Mouse (Mus musculus) midbrain, postnatal 0 days (tissue): ENCODE data around the gene Lrmda. TPM values are rescaled to one million over a fixed set of nuclear protein-coding genes. Genes with fewer than 3 reads are reported as not detected.

ENCODE experiments used
- ATAC-seq: fragments of 200-750 bp; cut with Nextera tagmentation; 2 replicates; pipeline ENCODE4 v1.8.0; 2017; ENCODE audit warnings: moderate number of reproducible peaks, mild to moderate bottlenecking, moderate TSS enrichment, moderate library complexity; ENCODE audit not compliant: low FRiP score
- DNase-seq: peaks from one replicate; pipeline ENCODE4 v3.0.0-alpha.2; 2015; ENCODE audit warnings: low spot score
- H3K27ac ChIP-seq: fragments of 300-500 bp; sonication (generic); 2 replicates; pipeline ENCODE4 v1.5.1; 2014; ENCODE audit warnings: low read depth, mild to moderate bottlenecking, low read length, mixed read lengths
- H3K27me3 ChIP-seq: fragments of 300-500 bp; sonication (generic); 2 replicates; pipeline ENCODE4 v1.6.1; 2014; ENCODE audit warnings: low read length, control low read depth, mixed read lengths; ENCODE audit not compliant: insufficient read depth
- H3K36me3 ChIP-seq: fragments of 300-500 bp; sonication (generic); 2 replicates; pipeline ENCODE4 v1.6.1; 2014; ENCODE audit warnings: low read length, control low read depth, mixed read lengths; ENCODE audit not compliant: insufficient read depth
- H3K4me1 ChIP-seq: fragments of 300-500 bp; sonication (generic); 2 replicates; pipeline ENCODE4 v1.6.1; 2014; ENCODE audit warnings: mild to moderate bottlenecking, control low read depth, antibody characterized with exemption, low read length, mixed read lengths; ENCODE audit not compliant: insufficient read depth
- H3K4me2 ChIP-seq: fragments of 300-500 bp; sonication (generic); 2 replicates; pipeline ENCODE4 v1.6.1; 2014; ENCODE audit warnings: low read depth, mild to moderate bottlenecking, low read length, mixed read lengths; ENCODE audit not compliant: poor library complexity, severe bottlenecking
- H3K4me3 ChIP-seq: fragments of 300-500 bp; sonication (generic); 2 replicates; pipeline ENCODE4 v1.5.1; 2014; ENCODE audit warnings: low read depth, mild to moderate bottlenecking, low read length, moderate library complexity
- H3K9ac ChIP-seq: fragments of 300-500 bp; sonication (generic); replicated peaks from 2 replicates; pipeline ENCODE4 v1.6.1; 2014; ENCODE audit warnings: mild to moderate bottlenecking, low read length, moderate library complexity, mixed read lengths; ENCODE audit not compliant: poor library complexity, severe bottlenecking
- H3K9me3 ChIP-seq: fragments of 300-500 bp; sonication (generic); 2 replicates; pipeline ENCODE4 v1.6.1; 2016; ENCODE audit warnings: low read length, control low read depth
- CTCF ChIP-seq: IDR thresholded peaks from 2 replicates; pipeline ENCODE4 v1.5.1; 2016; ENCODE audit warnings: antibody characterized with exemption, mild to moderate bottlenecking
- WGBS: fragments of 180-500 bp; shearing (Covaris S2); extraction: QIAGEN DNeasy Blood & Tissue Kit; methylation state at CpG from one replicate; pipeline ENCODE4 v1.1.7; 2014; 5-methylcytosine and 5-hydroxymethylcytosine counted together
- polyA plus RNA-seq: library from polyadenylated mRNA; unstranded; fragments of >200 nt; fragmentation: Nextera tagmentation; extraction: Ambion mirVana; gene quantifications from 2 replicates; pipeline ENCODE4 v1.2.1, GENCODE M21; 2015
- total RNA-seq: library from RNA; depleted of rRNA; stranded (reverse); fragments of >200 nt; gene quantifications from 2 replicates; pipeline ENCODE4 v1.2.3, GENCODE M21; 2014

The Lrmda gene
- total and polyA plus RNA-seq, 2 experiments from 2014 or later = 0.35 TPM; not detected in 1

DNA sequence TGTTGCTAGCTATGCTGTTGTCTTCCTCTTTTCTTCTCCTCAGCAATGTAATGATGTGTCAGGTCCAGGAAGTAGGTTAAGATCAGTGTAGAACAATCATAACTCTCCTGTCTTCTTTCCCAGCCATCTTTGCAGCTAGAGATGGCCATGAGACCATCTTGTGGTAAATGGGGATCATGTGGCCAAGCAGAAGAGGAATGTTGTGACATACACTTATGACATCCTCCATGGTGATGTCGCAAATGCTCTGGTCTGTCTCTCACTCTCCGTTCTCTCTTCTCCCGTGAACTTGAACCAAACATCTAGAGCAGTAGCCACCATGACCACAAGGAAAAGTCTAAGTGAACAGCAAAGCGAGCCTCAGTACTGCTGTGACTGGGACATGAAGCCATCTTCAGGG, 19.9 kb upstream of the Lrmda start:
- H3K36me3 ChIP-seq = no peaks in the 10 kb centered on the region
- 93% methylated on average over 4 of the region's 4 CpGs for WGBS
- H3K4me1 ChIP-seq = peaks cover 8% of the 10 kb centered on the region; the same call in 1 of the 2 replicates
- TF ChIP-seq CTCF = no peak
- H3K9me3 ChIP-seq = no peaks in the 10 kb centered on the region
- no peak for DNase-seq
- H3K9ac ChIP-seq = no peak overlapping the region
- H3K4me3 ChIP-seq = no peak overlapping the region
- H3K27ac ChIP-seq = no peak overlapping the region
- peaks cover 13% of the 10 kb centered on the region for H3K27me3 ChIP-seq
- no peak overlapping the region for H3K4me2 ChIP-seq
- no peak for ATAC-seq

DNA sequence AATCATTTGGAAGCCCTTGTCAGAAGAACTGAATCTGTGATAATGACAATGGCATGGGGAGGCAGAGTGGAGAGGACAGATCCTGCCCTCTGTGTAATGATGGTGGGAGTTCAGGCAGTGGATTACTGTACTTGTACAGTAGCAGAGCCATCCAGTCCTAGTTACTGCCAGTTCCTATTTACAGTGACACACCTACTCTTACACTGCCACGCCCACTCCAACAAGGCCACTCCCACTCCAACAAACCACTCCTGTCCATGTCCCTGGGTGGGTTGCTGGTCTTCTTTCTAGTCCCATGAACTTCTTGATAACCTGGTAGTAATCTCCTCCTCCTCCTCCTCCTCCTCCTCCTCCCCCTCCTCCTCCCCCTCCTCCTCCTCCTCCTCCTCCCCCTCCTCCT, 16.3 kb upstream of the Lrmda start:
- 92% methylated on average over 1 of the region's 1 CpGs for WGBS
- Histone ChIP-seq H3K27me3 (peaks cover 4% of the 10 kb centered on the region; the same call in 1 of the 2 replicates), H3K9me3 (no peaks in the 10 kb centered on the region), H3K4me3 (no peak overlapping the region), H3K4me1 (no peaks in the 10 kb centered on the region), H3K36me3 (no peaks in the 10 kb centered on the region), H3K9ac (no peak overlapping the region), H3K4me2 (no peak overlapping the region), H3K27ac (no peak overlapping the region)
- no peak for TF ChIP-seq CTCF
- DNase-seq = no peak
- ATAC-seq = no peak

GRCm38 (mm10) chr14:22003631-22004030, 15.9 kb upstream of the Lrmda start:
- ATAC-seq = no peak
- DNase-seq = no peak
- 89% methylated on average over 4 of the region's 4 CpGs for WGBS
- no peaks in the 10 kb centered on the region for H3K4me1 ChIP-seq
- no peak overlapping the region for H3K9ac ChIP-seq
- no peaks in the 10 kb centered on the region for H3K9me3 ChIP-seq
- peaks cover 4% of the 10 kb centered on the region; the same call in 1 of the 2 replicates for H3K27me3 ChIP-seq
- H3K27ac ChIP-seq = no peak overlapping the region
- no peak overlapping the region for H3K4me2 ChIP-seq
- TF ChIP-seq CTCF = no peak
- no peak overlapping the region for H3K4me3 ChIP-seq
- H3K36me3 ChIP-seq = no peaks in the 10 kb centered on the region

DNA sequence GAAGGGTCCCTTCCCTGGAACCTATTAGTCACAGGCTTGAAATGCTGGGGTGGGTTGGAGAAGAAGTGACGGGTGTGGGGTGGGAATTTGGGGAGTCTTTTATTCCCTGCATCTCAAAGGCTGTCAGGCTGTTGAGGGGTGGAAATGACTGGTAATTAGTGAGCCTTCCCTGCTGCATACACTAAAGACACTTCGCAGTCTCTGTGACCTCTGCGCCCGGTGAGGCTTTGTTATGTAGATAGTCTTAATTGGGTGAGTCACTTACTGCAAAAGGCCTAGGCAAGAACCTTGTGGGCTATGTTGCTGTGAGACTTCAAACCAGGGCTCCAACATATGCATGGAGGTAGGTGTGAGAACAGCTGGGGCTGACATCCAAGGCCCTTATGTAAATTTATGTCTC, 14.6 kb upstream of the Lrmda start:
- no peaks in the 10 kb centered on the region for H3K4me1 ChIP-seq
- no peak overlapping the region for H3K9ac ChIP-seq
- no peak overlapping the region for H3K4me2 ChIP-seq
- DNase-seq = no peak
- no peaks in the 10 kb centered on the region for H3K9me3 ChIP-seq
- no peak for ATAC-seq
- peaks cover 4% of the 10 kb centered on the region; the same call in 1 of the 2 replicates for H3K27me3 ChIP-seq
- H3K4me3 ChIP-seq = no peak overlapping the region
- no peaks in the 10 kb centered on the region for H3K36me3 ChIP-seq
- 46% methylated on average over 4 of the region's 4 CpGs for WGBS
- no peak overlapping the region for H3K27ac ChIP-seq
- TF ChIP-seq CTCF = no peak

DNA sequence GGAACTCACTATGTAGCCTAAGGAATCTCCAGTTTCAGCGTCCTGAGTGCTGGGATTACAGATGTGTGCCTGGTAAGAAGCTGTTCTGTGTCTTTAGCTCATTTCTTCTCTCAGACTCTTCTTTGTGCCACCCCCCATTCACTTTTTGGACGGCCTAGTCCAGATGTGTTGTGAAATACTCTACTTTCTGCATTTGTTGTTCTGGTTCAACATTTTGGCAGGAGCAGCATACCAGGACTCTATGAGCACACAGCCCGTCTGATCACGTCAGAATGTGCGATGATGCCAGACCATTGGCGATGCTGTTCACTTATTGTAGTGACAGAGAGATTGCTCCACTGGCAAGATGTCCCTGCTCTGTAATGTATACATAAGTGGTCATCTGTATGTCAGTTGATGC, 12.5 kb upstream of the Lrmda start:
- ATAC-seq = no peak
- WGBS = 87% methylated on average over 6 of the region's 6 CpGs
- no peak for DNase-seq
- TF ChIP-seq CTCF = no peak
- Histone ChIP-seq H3K36me3 (no peaks in the 10 kb centered on the region), H3K4me2 (no peak overlapping the region), H3K4me3 (no peak overlapping the region), H3K9ac (no peak overlapping the region), H3K9me3 (no peaks in the 10 kb centered on the region), H3K27me3 (peaks cover 4% of the 10 kb centered on the region; the same call in 1 of the 2 replicates), H3K4me1 (no peaks in the 10 kb centered on the region), H3K27ac (no peak overlapping the region)

DNA sequence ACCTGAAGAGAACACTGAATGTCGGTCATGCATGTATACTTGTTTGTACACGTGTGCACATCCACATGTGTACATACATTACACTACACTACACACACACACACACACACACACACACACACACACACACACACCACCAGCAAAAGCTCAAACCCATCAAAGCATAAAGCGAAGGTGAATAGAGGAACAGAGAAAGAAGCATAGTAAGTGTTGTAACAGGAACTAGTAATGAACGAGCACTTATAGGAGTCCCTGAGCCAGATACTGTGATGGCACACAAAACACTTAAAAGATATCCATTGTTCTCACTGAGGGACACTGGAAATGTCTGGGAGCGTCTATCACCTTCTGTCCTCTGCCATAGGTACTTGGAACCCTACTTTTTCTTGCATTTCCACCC, 5.2 kb upstream of the Lrmda start:
- no peak for ATAC-seq
- H3K4me2 ChIP-seq = no peak overlapping the region
- H3K9ac ChIP-seq = no peak overlapping the region
- H3K36me3 ChIP-seq = no peaks in the 10 kb centered on the region
- H3K4me3 ChIP-seq = no peak overlapping the region
- peaks cover under 1% of the 10 kb centered on the region; the same call in 1 of the 2 replicates for H3K4me1 ChIP-seq
- H3K27me3 ChIP-seq = peaks cover 4% of the 10 kb centered on the region; the same call in 1 of the 2 replicates
- no peak overlapping the region for H3K27ac ChIP-seq
- DNase-seq = no peak
- WGBS = 93% methylated on average over 5 of the region's 5 CpGs
- no peak for TF ChIP-seq CTCF
- H3K9me3 ChIP-seq = no peaks in the 10 kb centered on the region
